Mouse (Mus musculus): ENCODE measurements around the gene Atl3. TPM values are rescaled to one million over a fixed set of nuclear protein-coding genes. Genes with fewer than 3 reads are reported as not detected.

Atl3 gene
- 14.6 and 15.6 TPM in 2 replicates for polyA plus RNA-seq (2012; rRNA removed)

DNA sequence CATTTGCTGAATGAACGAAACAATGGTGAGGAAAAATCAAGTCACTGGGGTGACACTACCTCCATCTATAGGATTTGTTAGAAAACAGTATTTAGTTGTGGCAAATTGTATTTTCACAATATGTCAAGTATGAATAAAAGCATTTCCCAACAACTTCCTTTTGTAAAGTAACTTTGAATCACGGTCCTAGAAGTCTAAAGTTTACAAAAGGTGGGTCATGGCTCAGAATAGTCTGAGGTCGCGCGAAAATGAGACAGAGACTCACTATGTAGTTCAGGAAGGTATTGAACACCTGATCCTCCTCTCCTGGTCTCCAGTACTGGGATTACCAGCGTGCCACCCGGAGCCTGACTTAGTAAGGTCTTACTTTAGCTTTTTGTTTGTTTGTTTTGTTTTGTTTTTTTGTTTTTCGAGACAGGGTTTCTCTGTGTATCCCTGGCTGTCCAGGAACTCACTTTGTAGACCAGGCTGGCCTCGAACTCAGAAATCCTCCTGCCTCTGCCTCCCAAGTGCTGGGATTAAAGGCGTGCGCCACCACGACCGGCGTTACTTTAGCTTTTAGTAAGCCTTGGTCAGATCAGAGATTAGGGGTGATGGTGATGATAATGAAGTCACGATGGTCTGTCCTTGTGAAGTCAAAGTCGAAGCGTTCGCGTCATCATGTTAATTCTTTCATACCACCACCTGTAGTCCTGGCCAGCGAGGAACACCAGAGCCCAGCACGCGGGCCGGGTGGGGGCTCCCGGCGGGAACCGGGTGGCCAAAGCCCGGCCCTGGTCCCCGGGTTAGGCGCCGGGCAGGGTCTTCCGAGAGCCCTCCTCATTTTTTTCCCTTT lies at the start of gene Atl3:
Gene Atl3, plus strand, starts transcription at position 689 of the 835 bp plus-strand sequence.

GRCm38 (mm10) chr19:7482599-7483511 lies 11.0 kb upstream of the Atl3 start, which contains the start of gene Rtn3:
Gene Rtn3 (minus strand): TSS chr19:7483281.

GRCm38 (mm10) chr19:7557328-7557822 lies 63.5 kb downstream of the Atl3 start, which contains the start of gene Pla2g16:
Gene Pla2g16 (plus strand): TSS chr19:7557459.

Other genes with a start within 250 kb of the Atl3 start
- gene Rcor2, start 226.7 kb upstream of the Atl3 start, polyA plus RNA-seq (2012; rRNA removed) = 71.5 and 77.5 TPM in 2 replicates
- gene Mark2, start 152.2 kb upstream of the Atl3 start, polyA plus RNA-seq (2012; rRNA removed) = 53.9 and 60.5 TPM in 2 replicates
- gene Spindoc, start 111.0 kb upstream of the Atl3 start, polyA plus RNA-seq (2012; rRNA removed) = 31.6 and 36.3 TPM in 2 replicates
- 116 and 124 TPM in 2 replicates for gene 2700081O15Rik, start 76.4 kb upstream of the Atl3 start, polyA plus RNA-seq (2012; rRNA removed)
- gene Rtn3, start 10.8 kb upstream of the Atl3 start, polyA plus RNA-seq (2012; rRNA removed) = 556 and 583 TPM in 2 replicates
- gene Pla2g16, start 63.4 kb downstream of the Atl3 start, polyA plus RNA-seq (2012; rRNA removed) = 4.5 and 5.5 TPM in 2 replicates
- gene Lgals12, start 113.2 kb downstream of the Atl3 start, polyA plus RNA-seq (2012; rRNA removed) = 0.54 and 0.57 TPM in 2 replicates
- gene Hrasls5, start 118.5 kb downstream of the Atl3 start, polyA plus RNA-seq (2012; rRNA removed) = 0.09 and 0.11 TPM in 2 replicates
- gene Slc22a19, start 217.3 kb downstream of the Atl3 start, polyA plus RNA-seq (2012; rRNA removed) = 0.09 TPM in 1 of 2 replicates, not detected in the other

Measured in central nervous system, embryonic 18 days (tissue).